Mouse (Mus musculus) liver, postnatal 0 days (tissue): ENCODE data around the gene Plekhg1. TPM values are rescaled to one million over a fixed set of nuclear protein-coding genes. Genes with fewer than 3 reads are reported as not detected.

Experiments
- ATAC-seq: fragments of 200-750 bp; cut with Nextera tagmentation; 2 replicates; pipeline ENCODE4 v1.8.0; 2017; ENCODE audit warnings: mild to moderate bottlenecking, moderate library complexity
- DNase-seq: peaks from one replicate; pipeline ENCODE4 v3.0.0-alpha.2; 2016
- H3K27ac ChIP-seq: fragments of 300-500 bp; sonication (generic); 2 replicates; pipeline ENCODE4 v1.5.1; 2014; ENCODE audit warnings: antibody characterized with exemption, moderate library complexity, mild to moderate bottlenecking, low read depth
- H3K27me3 ChIP-seq: fragments of 300-500 bp; sonication (generic); 2 replicates; pipeline ENCODE4 v1.6.1; 2014; ENCODE audit warnings: low read length, control low read depth, mixed read lengths; ENCODE audit not compliant: insufficient read depth
- H3K36me3 ChIP-seq: fragments of 300-500 bp; sonication (generic); replicated peaks from 2 replicates; pipeline ENCODE4 v1.6.1; 2014; ENCODE audit warnings: mild to moderate bottlenecking, control low read depth, low read length, moderate library complexity, mixed read lengths; ENCODE audit not compliant: insufficient read depth
- H3K4me1 ChIP-seq: fragments of 300-500 bp; sonication (generic); 2 replicates; pipeline ENCODE4 v1.6.1; 2014; ENCODE audit warnings: antibody characterized with exemption, mild to moderate bottlenecking, control low read depth; ENCODE audit not compliant: insufficient read depth
- H3K4me2 ChIP-seq: fragments of 300-500 bp; sonication (generic); 2 replicates; pipeline ENCODE4 v1.6.1; 2014; ENCODE audit warnings: low read depth, mild to moderate bottlenecking, low read length, moderate library complexity, mixed read lengths
- H3K4me3 ChIP-seq: fragments of 300-500 bp; sonication (generic); 2 replicates; pipeline ENCODE4 v1.5.1; 2014; ENCODE audit warnings: low read depth, low read length
- H3K9ac ChIP-seq: fragments of 300-500 bp; sonication (generic); replicated peaks from 2 replicates; pipeline ENCODE4 v1.6.1; 2014; ENCODE audit warnings: mild to moderate bottlenecking, moderate library complexity
- H3K9me3 ChIP-seq: fragments of 300-500 bp; sonication (generic); 2 replicates; pipeline ENCODE4 v1.6.1; 2016; ENCODE audit warnings: mild to moderate bottlenecking, control low read depth, low read length, mixed read lengths
- CTCF ChIP-seq: sonication (generic); IDR thresholded peaks from 2 replicates; pipeline ENCODE4 v1.5.1; 2016; ENCODE audit warnings: antibody characterized with exemption, low read depth
- EP300 ChIP-seq: IDR thresholded peaks from 2 replicates; pipeline ENCODE4 v1.6.1; 2016; ENCODE audit warnings: antibody characterized with exemption, low read depth, mild to moderate bottlenecking
- WGBS: fragments of 180-500 bp; shearing (Covaris S2); extraction: QIAGEN DNeasy Blood & Tissue Kit; methylation state at CpG from one replicate; pipeline ENCODE4 v1.1.7; 2014; ENCODE audit not compliant: insufficient replicate concordance; 5-methylcytosine and 5-hydroxymethylcytosine counted together
- polyA plus RNA-seq: library from polyadenylated mRNA; unstranded; fragments of >200 nt; fragmentation: Nextera tagmentation; extraction: Ambion mirVana; gene quantifications from 2 replicates; pipeline ENCODE4 v1.2.1, GENCODE M21; 2015

The Plekhg1 gene
- polyA plus RNA-seq, 1 experiment from 2014 or later, result 1.7 TPM

DNA sequence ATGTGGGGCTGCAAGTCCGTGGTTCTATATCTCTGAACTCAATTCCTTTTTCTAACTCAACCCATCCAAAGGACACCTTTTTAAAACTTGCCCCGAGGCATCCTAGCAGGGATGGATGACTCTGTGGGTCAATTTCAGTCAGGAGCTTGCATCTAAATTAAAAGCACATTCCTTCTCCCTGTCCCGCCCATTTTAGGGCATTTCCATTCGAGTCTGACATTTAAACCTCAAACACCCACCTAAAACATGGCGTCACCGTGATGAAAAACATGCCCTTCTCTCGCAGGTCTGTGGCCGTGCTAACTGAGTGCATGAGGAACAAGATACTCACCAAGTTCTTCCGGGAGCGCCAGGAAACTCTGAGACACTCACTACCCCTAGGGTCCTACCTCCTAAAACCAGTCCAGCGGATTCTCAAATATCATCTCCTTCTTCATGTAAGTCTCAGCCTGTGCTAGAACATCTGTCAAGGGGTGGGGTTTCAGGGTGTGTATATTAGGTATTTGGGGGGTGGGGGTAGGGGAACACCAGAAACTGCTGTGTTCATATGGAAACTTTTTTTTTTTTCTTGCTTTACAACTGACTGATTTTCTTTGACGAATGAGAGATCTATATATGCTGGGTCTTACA, 193.3 kb downstream of the Plekhg1 start:
- H3K4me3 ChIP-seq, result no peak overlapping the region
- no peak for ATAC-seq
- no peak overlapping the region for H3K4me2 ChIP-seq
- no peaks in the 10 kb centered on the region for H3K27me3 ChIP-seq
- H3K9ac ChIP-seq, result no peak overlapping the region
- H3K27ac ChIP-seq, result no peak overlapping the region
- TF ChIP-seq EP300, result no peak
- WGBS, result 71% methylated on average over 12 of the region's 12 CpGs
- H3K36me3 ChIP-seq, result 0 out of 2 replicates have a peak, but pooled peaks cover 6% of the 10 kb centered on the region
- no peaks in the 10 kb centered on the region for H3K9me3 ChIP-seq
- DNase-seq, result no peak
- no peaks in the 10 kb centered on the region for H3K4me1 ChIP-seq

DNA sequence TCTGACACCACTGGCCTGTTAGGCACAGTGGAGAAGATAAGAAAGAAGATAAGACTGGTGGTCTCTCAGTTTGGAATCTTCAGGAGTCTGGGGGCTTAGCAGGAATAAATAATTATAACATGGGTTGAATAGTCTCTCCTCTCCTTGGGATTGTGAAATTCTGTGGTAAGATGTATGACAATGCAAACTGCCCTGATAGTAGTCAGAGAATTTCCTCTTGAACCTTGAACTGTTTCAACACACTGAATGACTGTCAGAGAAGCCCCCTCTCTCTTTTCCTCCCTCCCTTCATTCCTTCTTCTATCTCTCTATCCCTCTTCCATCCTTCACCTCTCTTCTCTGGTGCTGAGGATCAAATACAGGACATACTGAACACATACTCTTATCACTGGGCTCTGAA, 196.7 kb downstream of the Plekhg1 start:
- no peak overlapping the region for H3K9ac ChIP-seq
- H3K36me3 ChIP-seq, result 0 out of 2 replicates have a peak, but pooled peaks cover 5% of the 10 kb centered on the region
- H3K9me3 ChIP-seq, result no peaks in the 10 kb centered on the region
- no peak overlapping the region for H3K27ac ChIP-seq
- DNase-seq (no peak), ATAC-seq (no peak)
- no peaks in the 10 kb centered on the region for H3K4me1 ChIP-seq
- H3K4me3 ChIP-seq, result no peak overlapping the region
- TF ChIP-seq EP300, result no peak
- no peaks in the 10 kb centered on the region for H3K27me3 ChIP-seq
- no peak overlapping the region for H3K4me2 ChIP-seq

DNA sequence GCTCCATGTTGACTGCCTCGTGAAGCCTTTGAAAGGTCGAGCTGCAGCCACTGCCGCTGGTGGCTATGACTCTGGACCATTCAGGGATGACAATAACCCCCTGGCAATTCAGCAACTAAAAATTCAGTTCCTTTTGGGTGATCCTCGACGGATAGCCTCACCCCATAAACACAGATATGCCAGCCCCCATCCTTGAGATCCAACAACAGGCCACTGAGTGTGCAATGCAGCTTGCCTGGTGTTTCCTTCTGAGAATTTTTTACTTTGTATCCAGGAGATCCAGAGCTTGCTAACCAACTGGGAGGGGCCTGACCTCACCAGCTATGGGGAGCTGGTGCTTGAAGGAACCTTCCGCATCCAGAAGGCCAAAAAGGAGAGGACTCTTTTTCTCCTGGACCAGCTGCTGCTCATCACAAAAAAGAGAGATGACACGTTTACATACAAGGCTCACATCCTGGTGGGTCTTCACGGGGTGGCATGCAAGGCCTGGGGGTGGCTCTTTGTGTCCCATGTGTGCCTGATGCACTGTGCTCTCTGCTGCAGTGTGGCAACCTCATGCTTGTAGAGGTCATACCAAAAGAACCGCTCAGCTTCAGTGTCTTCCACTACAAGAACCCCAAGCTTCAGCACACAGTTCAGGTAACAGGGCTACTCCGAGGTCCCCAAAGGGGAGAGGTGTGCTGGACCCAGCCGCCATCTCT, 199.9 kb downstream of the Plekhg1 start:
- 85% methylated on average over 11 of the region's 11 CpGs for WGBS
- no peak overlapping the region for H3K9ac ChIP-seq
- TF ChIP-seq CTCF (no peak), EP300 (no peak)
- H3K9me3 ChIP-seq, result no peaks in the 10 kb centered on the region
- no peak for ATAC-seq
- no peak overlapping the region for H3K4me2 ChIP-seq
- no peaks in the 10 kb centered on the region for H3K27me3 ChIP-seq
- no peaks in the 10 kb centered on the region for H3K4me1 ChIP-seq
- no peak overlapping the region for H3K4me3 ChIP-seq
- no peak for DNase-seq
- H3K27ac ChIP-seq, result no peak overlapping the region
- 0 out of 2 replicates have a peak, but pooled peaks cover 6% of the 10 kb centered on the region for H3K36me3 ChIP-seq

DNA sequence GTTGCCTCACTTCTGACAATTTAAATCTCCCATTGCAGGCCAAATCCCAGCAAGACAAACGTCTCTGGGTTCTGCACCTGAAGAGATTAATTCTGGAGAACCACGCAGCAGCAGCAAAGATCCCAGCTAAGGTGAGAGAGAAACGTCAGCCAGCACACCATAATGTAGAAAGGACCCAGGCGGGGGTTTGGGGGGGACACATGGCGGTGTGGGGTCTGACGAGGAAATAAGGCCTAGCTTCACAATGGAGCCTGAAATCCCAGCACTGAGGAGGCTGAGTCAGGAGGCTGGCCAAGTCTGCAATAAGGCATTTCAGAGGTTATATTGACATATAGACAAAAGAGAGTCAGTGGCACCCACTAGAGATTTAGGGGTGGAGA, 200.4 kb downstream of the Plekhg1 start:
- Histone ChIP-seq H3K36me3 (0 out of 2 replicates have a peak, but pooled peaks cover 6% of the 10 kb centered on the region), H3K4me3 (no peak overlapping the region), H3K9me3 (no peaks in the 10 kb centered on the region), H3K27ac (no peak overlapping the region), H3K4me1 (no peaks in the 10 kb centered on the region), H3K27me3 (no peaks in the 10 kb centered on the region), H3K9ac (no peak overlapping the region), H3K4me2 (no peak overlapping the region)
- no peak for DNase-seq
- whole genome bisulfite sequencing, result 81% methylated on average over 6 of the region's 6 CpGs
- no peak for ATAC-seq
- TF ChIP-seq CTCF (no peak), EP300 (no peak)

DNA sequence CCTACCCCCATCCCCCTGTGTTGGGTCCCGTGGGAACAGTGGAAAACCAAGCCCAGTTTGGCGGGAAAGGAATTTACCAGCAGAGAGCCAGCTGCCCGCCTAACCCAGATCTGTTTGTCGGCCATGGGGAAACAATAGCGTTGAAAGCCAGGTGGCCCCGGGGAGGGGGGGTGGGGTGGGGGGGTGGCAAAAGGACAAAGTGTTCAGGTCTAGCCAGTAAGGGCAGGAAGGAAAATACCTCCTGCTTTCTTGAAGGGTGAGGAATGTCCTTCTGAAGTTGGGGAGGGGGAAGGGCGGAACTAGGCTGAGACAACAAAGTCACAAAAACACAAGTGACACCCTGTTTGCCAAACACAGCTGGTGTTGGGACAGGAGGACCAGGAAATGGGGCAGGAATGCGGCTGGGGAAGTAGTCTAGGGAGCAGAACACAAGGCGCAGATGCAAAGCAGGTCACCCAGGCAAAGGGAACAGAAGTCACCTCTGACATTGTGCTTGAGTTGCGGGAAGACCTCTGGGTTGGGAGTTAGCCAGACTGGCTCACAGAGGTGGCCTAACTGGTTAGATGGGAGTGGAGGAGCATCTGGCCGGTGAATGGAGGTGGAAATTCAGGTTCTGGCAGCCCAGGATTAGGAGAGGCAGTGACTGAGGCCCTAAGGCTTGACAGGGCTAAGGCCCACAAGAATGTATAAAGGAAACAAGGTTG, 201.0 kb downstream of the Plekhg1 start:
- no peak for TF ChIP-seq CTCF
- no peak for TF ChIP-seq EP300
- Histone ChIP-seq H3K4me2 (no peak overlapping the region), H3K4me1 (no peaks in the 10 kb centered on the region), H3K9me3 (no peaks in the 10 kb centered on the region), H3K27ac (no peak overlapping the region), H3K36me3 (0 out of 2 replicates have a peak, but pooled peaks cover 6% of the 10 kb centered on the region), H3K4me3 (no peak overlapping the region), H3K9ac (no peak overlapping the region), H3K27me3 (no peaks in the 10 kb centered on the region)
- DNase-seq (no peak), ATAC-seq (no peak)
- 50% methylated on average over 11 of the region's 11 CpGs for whole genome bisulfite sequencing

DNA sequence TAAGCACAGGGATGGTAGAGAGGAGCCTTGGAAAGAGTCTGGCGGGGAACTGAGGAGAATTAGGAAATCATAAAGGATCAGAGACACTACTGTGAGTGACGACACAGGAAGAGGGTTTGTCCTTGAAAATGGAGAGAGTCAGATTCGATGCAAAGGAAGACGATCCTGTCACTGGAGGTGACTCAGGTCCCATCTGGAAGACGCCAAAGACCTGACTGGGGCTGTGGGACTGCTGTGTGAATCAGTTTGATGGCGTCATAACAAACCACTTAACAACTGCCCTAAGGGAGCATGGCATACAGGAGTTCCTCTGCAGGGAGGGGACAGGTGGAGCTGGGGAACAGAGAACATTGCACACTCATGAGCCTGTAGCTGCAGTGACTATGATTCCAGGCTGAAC, 202.1 kb downstream of the Plekhg1 start:
- Histone ChIP-seq H3K9me3 (no peaks in the 10 kb centered on the region), H3K36me3 (0 out of 2 replicates have a peak, but pooled peaks cover 6% of the 10 kb centered on the region), H3K4me1 (no peaks in the 10 kb centered on the region), H3K27me3 (no peaks in the 10 kb centered on the region), H3K9ac (no peak overlapping the region), H3K27ac (no peak overlapping the region), H3K4me3 (no peak overlapping the region), H3K4me2 (no peak overlapping the region)
- TF ChIP-seq EP300, result no peak
- no peak for TF ChIP-seq CTCF
- WGBS, result 56% methylated on average over 6 of the region's 6 CpGs
- ATAC-seq (no peak), DNase-seq (no peak)
